Mouse (Mus musculus) hindbrain, embryonic 10.5 days (tissue): ENCODE measurements around the gene Stap1. TPM values are rescaled to one million over a fixed set of nuclear protein-coding genes. Genes with fewer than 3 reads are reported as not detected.

Source experiments
- polyA plus RNA-seq: library from polyadenylated mRNA; unstranded; fragments of >200 nt; fragmentation: Nextera tagmentation; extraction: Ambion mirVana; gene quantifications from 2 replicates; pipeline ENCODE4 v1.2.1, GENCODE M21; 2016

Stap1 gene
- polyA plus RNA-seq, 1 experiment from 2014 or later, result 0.10 TPM

Other genes starting within 250 kb of the Stap1 start
- gene Cenpc1, start 6.2 kb upstream of the Stap1 start, polyA plus RNA-seq, result 36.2 and 39.0 TPM in 2 replicates
- 14.4 and 16.9 TPM in 2 replicates for gene Uba6, start 101.1 kb downstream of the Stap1 start, polyA plus RNA-seq
- gene Gnrhr, start 126.2 kb downstream of the Stap1 start, polyA plus RNA-seq, result not detected in 2 replicates
- gene Tmprss11c, start 217.6 kb downstream of the Stap1 start, polyA plus RNA-seq, result not detected in 2 replicates